Mouse (Mus musculus): ENCODE results near the gene Gsk3b. TPM values are rescaled to one million over a fixed set of nuclear protein-coding genes. Genes with fewer than 3 reads are reported as not detected.

Gene Gsk3b
- polyA plus RNA-seq, 2 experiments = 17.5 to 61.3 TPM

- H3K27me3 ChIP-seq (ENCODE audit: control insufficient read depth, insufficient read depth, low read length) = no peaks in the 10 kb centered on the region
- no peaks in the 10 kb centered on the region for H3K9me3 ChIP-seq (ENCODE audit: control insufficient read depth, low read length)
- H3K4me3 ChIP-seq (replicated peaks; ENCODE audit: low read length) = peak overlapping the region; percentile 88
- ATAC-seq (ENCODE audit: low FRiP score, low read depth) (no peak), DNase-seq (ENCODE audit: low spot score) (peak; percentile 13)
- H3K4me2 ChIP-seq (replicated peaks; ENCODE audit: low read depth, low read length, severe bottlenecking) = peak overlapping the region; percentile 70
- H3K36me3 ChIP-seq (ENCODE audit: control insufficient read depth, insufficient read depth, low read length) = no peaks in the 10 kb centered on the region
- peak overlapping the region; percentile 86 for H3K9ac ChIP-seq (ENCODE audit: low read depth, low read length, severe bottlenecking)
- 0 out of 2 replicates have a peak, but pooled peaks cover 3% of the 10 kb centered on the region for H3K4me1 ChIP-seq (ENCODE audit: control insufficient read depth, insufficient read depth, low read length)
- TF ChIP-seq POLR2A (IDR thresholded peaks at IDR 0.05; ENCODE audit: borderline replicate concordance, extremely low read depth, insufficient read depth, insufficient read length) = no peak; the same call in 1 of the 2 replicates
- WGBS = 5% methylated on average over 11 of the region's 11 CpGs
- peak overlapping the region; percentile 100 for H3K27ac ChIP-seq (replicated peaks; ENCODE audit: low read depth, low read length)
These were observed 1.1 kb upstream of the Gsk3b start for GRCm38 (mm10) chr16:38087645-38088125.

DNA sequence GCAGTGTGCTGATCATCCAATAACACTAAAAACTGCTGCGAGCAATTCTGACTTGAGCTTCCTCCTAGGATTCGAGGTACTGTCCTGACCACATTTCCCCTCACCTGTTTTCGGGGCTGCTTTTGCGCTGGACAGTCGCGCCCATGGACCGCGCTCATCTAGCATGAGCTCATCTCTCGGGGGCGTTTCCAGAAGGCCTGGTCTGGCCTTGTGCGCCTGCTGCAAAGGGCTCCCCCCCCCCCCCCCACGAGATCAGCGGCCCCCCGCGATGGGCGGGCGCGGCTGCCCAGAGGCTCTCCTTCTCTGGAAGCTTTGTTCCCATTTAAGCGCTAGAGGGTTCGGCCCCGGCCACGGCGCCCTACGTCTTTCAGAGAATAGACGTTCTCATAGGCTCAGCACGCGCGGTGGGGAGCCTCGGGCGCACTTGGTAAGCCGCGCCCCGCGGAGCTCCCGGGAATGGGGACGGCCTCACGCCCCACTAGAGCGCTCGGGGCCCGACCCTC is 624 bp upstream of the Gsk3b start:
- 0 out of 2 replicates have a peak, but pooled peaks have one; percentile 2 for TF ChIP-seq POLR2A (IDR thresholded peaks at IDR 0.05; ENCODE audit: borderline replicate concordance, extremely low read depth, insufficient read depth, insufficient read length)
- H3K27me3 ChIP-seq (ENCODE audit: control insufficient read depth, insufficient read depth, low read length) = no peaks in the 10 kb centered on the region
- H3K9me3 ChIP-seq (ENCODE audit: control insufficient read depth, low read length) = no peaks in the 10 kb centered on the region
- DNase-seq (ENCODE audit: low spot score) (no peak), ATAC-seq (ENCODE audit: low FRiP score, low read depth) (peak; percentile 18)
- H3K4me2 ChIP-seq (replicated peaks; ENCODE audit: low read depth, low read length, severe bottlenecking) = peak overlapping the region; percentile 70
- H3K36me3 ChIP-seq (ENCODE audit: control insufficient read depth, insufficient read depth, low read length) = no peaks in the 10 kb centered on the region
- 0 out of 2 replicates have a peak, but pooled peaks cover 3% of the 10 kb centered on the region for H3K4me1 ChIP-seq (ENCODE audit: control insufficient read depth, insufficient read depth, low read length)
- H3K9ac ChIP-seq (ENCODE audit: low read depth, low read length, severe bottlenecking) = peak overlapping the region; percentile 86
- H3K27ac ChIP-seq (replicated peaks; ENCODE audit: low read depth, low read length) = peak overlapping the region; percentile 100
- H3K4me3 ChIP-seq (replicated peaks; ENCODE audit: low read length) = peak overlapping the region; percentile 88
- 5% methylated on average over 37 of the region's 40 CpGs for WGBS

- Histone ChIP-seq H3K4me3 (replicated peaks; ENCODE audit: low read length) (peak overlapping the region; percentile 88), H3K9me3 (ENCODE audit: control insufficient read depth, low read length) (no peaks in the 10 kb centered on the region), H3K36me3 (ENCODE audit: control insufficient read depth, insufficient read depth, low read length) (peaks cover 4% of the 10 kb centered on the region; the same call in 1 of the 2 replicates), H3K4me1 (ENCODE audit: control insufficient read depth, insufficient read depth, low read length) (peaks cover 10% of the 10 kb centered on the region), H3K4me2 (replicated peaks; ENCODE audit: low read depth, low read length, severe bottlenecking) (peak overlapping the region; percentile 68), H3K27ac (replicated peaks; ENCODE audit: low read depth, low read length) (peak overlapping the region; percentile 100), H3K9ac (ENCODE audit: low read depth, low read length, severe bottlenecking) (peak overlapping the region; percentile 95), H3K27me3 (ENCODE audit: control insufficient read depth, insufficient read depth, low read length) (no peaks in the 10 kb centered on the region)
- ATAC-seq (ENCODE audit: low FRiP score, low read depth) (no peak), DNase-seq (ENCODE audit: low spot score) (peak; percentile 76)
- TF ChIP-seq POLR2A (IDR thresholded peaks at IDR 0.05; ENCODE audit: borderline replicate concordance, extremely low read depth, insufficient read depth, insufficient read length) = peak; percentile 87
- WGBS = under 1% methylated on average over 52 of the region's 76 CpGs
These were observed 808 bp downstream of the Gsk3b start for GRCm38 (mm10) chr16:38089447-38090170.

DNA sequence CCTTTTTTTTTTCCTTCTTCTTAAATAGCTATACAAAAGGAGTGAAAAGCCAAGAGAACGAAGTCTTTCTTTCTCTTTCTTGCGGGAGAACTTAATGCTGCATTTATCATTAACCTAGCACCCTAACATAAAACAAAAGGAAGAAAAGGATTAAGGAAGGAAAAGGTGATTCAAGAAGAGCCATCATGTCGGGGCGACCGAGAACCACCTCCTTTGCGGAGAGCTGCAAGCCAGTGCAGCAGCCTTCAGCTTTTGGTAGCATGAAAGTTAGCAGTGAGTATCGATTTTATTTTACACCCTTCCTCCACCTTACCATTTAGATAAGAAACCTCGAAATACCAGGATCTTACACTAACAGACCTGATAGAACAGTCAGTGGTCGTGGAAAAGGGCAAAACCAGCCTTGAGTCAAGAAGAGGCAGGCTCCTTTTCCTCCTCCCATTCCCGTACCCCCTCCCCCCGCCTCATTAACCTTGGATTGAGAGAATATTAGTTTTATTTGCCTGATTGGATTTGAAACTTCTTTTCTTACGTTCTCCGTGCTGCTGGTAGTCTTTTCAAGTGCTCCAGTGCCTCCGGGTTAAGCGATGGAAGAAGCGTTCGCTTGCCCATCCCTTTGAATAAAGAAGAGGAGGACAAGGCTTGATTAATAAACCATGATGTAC is 1.7 kb downstream of the Gsk3b start:
- Histone ChIP-seq H3K27me3 (ENCODE audit: control insufficient read depth, insufficient read depth, low read length) (no peaks in the 10 kb centered on the region), H3K4me2 (replicated peaks; ENCODE audit: low read depth, low read length, severe bottlenecking) (peak overlapping the region; percentile 68), H3K4me3 (replicated peaks; ENCODE audit: low read length) (peak overlapping the region; percentile 88), H3K4me1 (ENCODE audit: control insufficient read depth, insufficient read depth, low read length) (peaks cover 15% of the 10 kb centered on the region), H3K9ac (ENCODE audit: low read depth, low read length, severe bottlenecking) (peak overlapping the region; percentile 95), H3K27ac (replicated peaks; ENCODE audit: low read depth, low read length) (peak overlapping the region; percentile 100), H3K9me3 (ENCODE audit: control insufficient read depth, low read length) (no peaks in the 10 kb centered on the region), H3K36me3 (ENCODE audit: control insufficient read depth, insufficient read depth, low read length) (peaks cover 4% of the 10 kb centered on the region; the same call in 1 of the 2 replicates)
- ATAC-seq (ENCODE audit: low FRiP score, low read depth) (no peak), DNase-seq (ENCODE audit: low spot score) (no peak)
- TF ChIP-seq POLR2A (IDR thresholded peaks at IDR 0.05; ENCODE audit: borderline replicate concordance, extremely low read depth, insufficient read depth, insufficient read length) = no peak
- WGBS = 1% methylated on average over 17 of the region's 17 CpGs

DNA sequence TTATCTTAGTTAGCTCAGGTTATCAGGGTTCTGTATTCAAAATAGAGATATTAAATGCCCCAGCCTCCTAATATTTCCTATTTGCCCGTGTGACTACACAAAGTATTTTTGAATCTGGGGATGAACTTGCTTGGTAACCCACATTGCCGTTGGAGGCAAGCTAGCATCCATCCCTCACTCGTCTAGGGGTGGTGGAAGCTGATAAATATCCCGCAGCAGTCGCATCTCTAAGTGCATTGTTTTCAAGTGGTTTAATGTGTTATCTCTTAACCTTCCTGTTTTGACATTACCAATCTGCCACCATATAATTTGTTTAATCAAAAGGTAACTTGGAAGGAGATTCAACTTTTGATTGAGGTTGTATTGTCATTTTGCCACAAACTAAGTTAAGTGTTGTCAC is 2.2 kb downstream of the Gsk3b start:
- no peak for TF ChIP-seq POLR2A (IDR thresholded peaks at IDR 0.05; ENCODE audit: borderline replicate concordance, extremely low read depth, insufficient read depth, insufficient read length)
- H3K9me3 ChIP-seq (ENCODE audit: control insufficient read depth, low read length) = no peaks in the 10 kb centered on the region
- peaks cover 20% of the 10 kb centered on the region for H3K4me1 ChIP-seq (ENCODE audit: control insufficient read depth, insufficient read depth, low read length)
- H3K4me2 ChIP-seq (replicated peaks; ENCODE audit: low read depth, low read length, severe bottlenecking) = peak overlapping the region; percentile 68
- peak overlapping the region; percentile 95 for H3K9ac ChIP-seq (ENCODE audit: low read depth, low read length, severe bottlenecking)
- WGBS = under 1% methylated on average over 5 of the region's 5 CpGs
- H3K27ac ChIP-seq (replicated peaks; ENCODE audit: low read depth, low read length) = no peak overlapping the region
- H3K27me3 ChIP-seq (ENCODE audit: control insufficient read depth, insufficient read depth, low read length) = no peaks in the 10 kb centered on the region
- peak overlapping the region; percentile 88 for H3K4me3 ChIP-seq (replicated peaks; ENCODE audit: low read length)
- DNase-seq (ENCODE audit: low spot score) (no peak), ATAC-seq (ENCODE audit: low FRiP score, low read depth) (no peak)
- peaks cover 4% of the 10 kb centered on the region; the same call in 1 of the 2 replicates for H3K36me3 ChIP-seq (ENCODE audit: control insufficient read depth, insufficient read depth, low read length)
